21 mouse cellular contexts compared by ENCODE assay signal in genomic region chr2:27767773-27768172, GRCm38 (mm10).
DNase-seq lines count a peak whose midpoint lies in the region; ATAC-seq and TF ChIP-seq lines count a peak whose summit lies in the region.
"Had no signal": no experiment of that assay in that cellular context is flagged by ENCODE, and none has a peak within 500 bp of the region (broad histone marks: within the 10 kb centered on the region; RNA-seq: fewer than 3 reads in every experiment).

No protein-coding gene starts in this region.

- no peak overlapping the region for H3K4me2 ChIP-seq in heart, embryonic 13.5 days
- no peak overlapping the region for H3K4me2 ChIP-seq in lung, embryonic 14.5 days
- no peak overlapping the region for H3K4me2 ChIP-seq in hindbrain, embryonic 16.5 days (ENCODE audit: low read length)
- H3K4me2 ChIP-seq: hindbrain, embryonic 12.5 days had no signal

- no peak for ATAC-seq in heart, embryonic 13.5 days (ENCODE audit: extremely low read depth, insufficient number of reproducible peaks, low FRiP score, low TSS enrichment)
- no peak for ATAC-seq in lung, embryonic 14.5 days (ENCODE audit: insufficient read depth)
- ATAC-seq in hindbrain, embryonic 16.5 days = no peak
- ATAC-seq: activated CD4-positive, CD25-positive, alpha-beta regulatory T cell, adult 4 months; forebrain, embryonic 14.5 days; hindbrain, postnatal 0 days; Patski had no signal

- no peaks in the 10 kb centered on the region for H3K9me3 ChIP-seq in heart, embryonic 13.5 days
- H3K9me3 ChIP-seq in heart, embryonic 10.5 days = no peaks in the 10 kb centered on the region
- H3K9me3 ChIP-seq in lung, embryonic 14.5 days (ENCODE audit: low read depth, low read length) = no peaks in the 10 kb centered on the region
- H3K9me3 ChIP-seq in hindbrain, embryonic 16.5 days (ENCODE audit: control insufficient read depth, low read length) = no peaks in the 10 kb centered on the region
- H3K9me3 ChIP-seq: hindbrain, embryonic 12.5 days had no signal

- peaks cover 28% of the 10 kb centered on the region for H3K27me3 ChIP-seq in heart, embryonic 13.5 days (replicated peaks)
- peaks cover 54% of the 10 kb centered on the region for H3K27me3 ChIP-seq in heart, embryonic 10.5 days (ENCODE audit: insufficient read depth, poor library complexity, severe bottlenecking)
- H3K27me3 ChIP-seq in lung, embryonic 14.5 days (ENCODE audit: insufficient read depth, low read length) = no peaks in the 10 kb centered on the region
- no peaks in the 10 kb centered on the region for H3K27me3 ChIP-seq in hindbrain, embryonic 16.5 days (replicated peaks; ENCODE audit: control insufficient read depth, insufficient read depth, low read length)
- H3K27me3 ChIP-seq: hindbrain, embryonic 12.5 days; Patski had no signal

- no peak for TF ChIP-seq CTCF in lung, embryonic 14.5 days (IDR thresholded peaks at IDR 0.05; ENCODE audit: low read depth)

- WGBS in heart, embryonic 13.5 days = 43% methylated on average over 7 of the region's 7 CpGs
- WGBS in heart, embryonic 10.5 days = 43% methylated on average over 7 of the region's 7 CpGs
- 20% methylated on average over 7 of the region's 7 CpGs for WGBS in lung, embryonic 14.5 days
- WGBS in hindbrain, embryonic 16.5 days = 66% methylated on average over 7 of the region's 7 CpGs

- no peak for DNase-seq in heart, embryonic 10.5 days (ENCODE audit: low spot score)
- DNase-seq in lung, embryonic 14.5 days = peak; percentile 71
- DNase-seq in lung, adult 18-20 months = no peak
- peak; percentile 58 for DNase-seq in lung, postnatal 10 days
- DNase-seq in lung, postnatal 36 days = no peak
- DNase-seq in c-Kit-positive CD71-positive TER-119-positive erythroid progenitor cells, embryonic 14.5 days (ENCODE audit: low spot score) = no peak
- DNase-seq: adrenal gland, adult 2 months; adrenal gland, postnatal 36 days; cerebellum, adult 11 months; cerebellum, adult 8-10 months; gastrocnemius, adult 2 months; gastrocnemius, postnatal 25 days; heart, postnatal 10 days; heart, postnatal 4 days had no signal

- peaks cover 34% of the 10 kb centered on the region for H3K4me1 ChIP-seq in heart, embryonic 13.5 days
- H3K4me1 ChIP-seq in heart, embryonic 10.5 days = peaks cover 46% of the 10 kb centered on the region
- H3K4me1 ChIP-seq in lung, embryonic 14.5 days (ENCODE audit: insufficient read depth) = peaks cover 16% of the 10 kb centered on the region; the same call in 1 of the 2 replicates
- H3K4me1 ChIP-seq in hindbrain, embryonic 16.5 days (ENCODE audit: control insufficient read depth, insufficient read depth, low read depth, low read length) = peaks cover 14% of the 10 kb centered on the region

- no peaks in the 10 kb centered on the region for H3K36me3 ChIP-seq in heart, embryonic 13.5 days
- H3K36me3 ChIP-seq in heart, embryonic 10.5 days = no peaks in the 10 kb centered on the region
- no peaks in the 10 kb centered on the region for H3K36me3 ChIP-seq in lung, embryonic 14.5 days (ENCODE audit: insufficient read depth)
- H3K36me3 ChIP-seq in hindbrain, embryonic 16.5 days (ENCODE audit: control insufficient read depth, insufficient read depth, low read length) = no peaks in the 10 kb centered on the region
- H3K36me3 ChIP-seq: hindbrain, embryonic 12.5 days had no signal

- no peak overlapping the region for H3K4me3 ChIP-seq in heart, embryonic 13.5 days
- H3K4me3 ChIP-seq in heart, embryonic 10.5 days = no peak overlapping the region
- no peak overlapping the region for H3K4me3 ChIP-seq in lung, embryonic 14.5 days (ENCODE audit: low read depth, low read length)
- H3K4me3 ChIP-seq in hindbrain, embryonic 16.5 days (ENCODE audit: low read length) = no peak overlapping the region
- H3K4me3 ChIP-seq: gastrocnemius, adult 2 months; hindbrain, embryonic 12.5 days had no signal

- 0 out of 2 replicates have a peak overlapping the region, but pooled peaks have one; percentile 1 for H3K9ac ChIP-seq in heart, embryonic 13.5 days
- no peak overlapping the region for H3K9ac ChIP-seq in lung, embryonic 14.5 days
- H3K9ac ChIP-seq in hindbrain, embryonic 16.5 days (ENCODE audit: low read depth, low read length) = no peak overlapping the region
- H3K9ac ChIP-seq: hindbrain, embryonic 12.5 days had no signal

- H3K27ac ChIP-seq in heart, embryonic 13.5 days (replicated peaks) = no peak overlapping the region
- no peak overlapping the region for H3K27ac ChIP-seq in heart, embryonic 10.5 days
- H3K27ac ChIP-seq in lung, embryonic 14.5 days (ENCODE audit: low read depth) = peak overlapping the region; percentile 58
- no peak overlapping the region for H3K27ac ChIP-seq in hindbrain, embryonic 16.5 days (ENCODE audit: low read depth, low read length)
- H3K27ac ChIP-seq: gastrocnemius, adult 2 months; hindbrain, embryonic 12.5 days; hindbrain, postnatal 0 days had no signal

Comparison
In these comparisons a context has a peak if more than half of its experiments do, and no peak if none do; other contexts are left out.
1. DNase-seq: peak in lung, embryonic 14.5 days (single experiment) and lung, postnatal 10 days (single experiment); none in heart, embryonic 10.5 days (single experiment), lung, adult 18-20 months (0 of 2), lung, postnatal 36 days (single experiment) and c-Kit-positive CD71-positive TER-119-positive erythroid progenitor cells, embryonic 14.5 days (single experiment).